Mouse (Mus musculus): ENCODE results near the gene Olfr1513. TPM values are rescaled to one million over a fixed set of nuclear protein-coding genes. Genes with fewer than 3 reads are reported as not detected.

Gene Olfr1513
- polyA plus RNA-seq, 1 experiment from 2014 or later = not detected

- H3K4me1 ChIP-seq (ENCODE audit: control insufficient read depth, insufficient read depth, low read length) = no peaks in the 10 kb centered on the region
Observed at GRCm38 (mm10) chr14:52331069-52331750, 25.0 kb downstream of the Olfr1513 start.

GRCm38 (mm10) chr14:52327910-52328812 is 28.0 kb downstream of the Olfr1513 start, which contains the start of gene Sall2:
TSS of gene Sall2 (minus strand) at chr14:52328762.
- Histone ChIP-seq H3K36me3 (ENCODE audit: control insufficient read depth, insufficient read depth, low read length) (no peaks in the 10 kb centered on the region), H3K4me3 (ENCODE audit: low read depth, low read length) (peak within 1 kb of the TSS; percentile 28), H3K27me3 (ENCODE audit: control insufficient read depth, insufficient read depth, low read length) (peaks cover 39% of the 10 kb centered on the region), H3K9me3 (ENCODE audit: control insufficient read depth, low read length) (no peaks in the 10 kb centered on the region), H3K9ac (ENCODE audit: low read length) (peak within 1 kb of the TSS; percentile 14; the same call in 1 of the 2 replicates), H3K4me2 (ENCODE audit: low read depth, severe bottlenecking) (peak within 1 kb of the TSS; percentile 64), H3K27ac (replicated peaks; ENCODE audit: low read depth, low read length) (no peak within 1 kb of the TSS), H3K4me1 (ENCODE audit: control insufficient read depth, insufficient read depth, low read length) (no peaks in the 10 kb centered on the region)
- ATAC-seq (ENCODE audit: insufficient number of reproducible peaks, low FRiP score, low TSS enrichment, low read depth) = peak; percentile 54; the same call in 1 of the 2 replicates
- DNase-seq (ENCODE audit: low spot score) = peak; percentile 45
- under 1% methylated on average over 26 of the region's 26 CpGs for WGBS

More at GRCm38 (mm10) chr14:52331069-52331750, 25.0 kb downstream of the Olfr1513 start:
- H3K9me3 ChIP-seq (ENCODE audit: control insufficient read depth, low read length) = no peaks in the 10 kb centered on the region
- H3K36me3 ChIP-seq (ENCODE audit: control insufficient read depth, insufficient read depth, low read length) = no peaks in the 10 kb centered on the region
- H3K27me3 ChIP-seq (ENCODE audit: control insufficient read depth, insufficient read depth, low read length) = peaks cover 34% of the 10 kb centered on the region
- WGBS = 33% methylated on average over 4 of the region's 4 CpGs
- H3K4me3 ChIP-seq (ENCODE audit: low read depth, low read length) = no peak overlapping the region
- DNase-seq (ENCODE audit: low spot score) = no peak
- H3K27ac ChIP-seq (replicated peaks; ENCODE audit: low read depth, low read length) = no peak overlapping the region
- no peak overlapping the region for H3K9ac ChIP-seq (ENCODE audit: low read length)
- ATAC-seq (ENCODE audit: insufficient number of reproducible peaks, low FRiP score, low TSS enrichment, low read depth) = no peak
- H3K4me2 ChIP-seq (ENCODE audit: low read depth, severe bottlenecking) = no peak overlapping the region

GRCm38 (mm10) chr14:52327375-52327901 is 28.8 kb downstream of the Olfr1513 start:
- WGBS = 3% methylated on average over 14 of the region's 14 CpGs
- Histone ChIP-seq H3K4me1 (ENCODE audit: control insufficient read depth, insufficient read depth, low read length) (no peaks in the 10 kb centered on the region), H3K4me2 (ENCODE audit: low read depth, severe bottlenecking) (peak overlapping the region; percentile 64), H3K4me3 (ENCODE audit: low read depth, low read length) (peak overlapping the region; percentile 28), H3K9me3 (ENCODE audit: control insufficient read depth, low read length) (no peaks in the 10 kb centered on the region), H3K9ac (ENCODE audit: low read length) (no peak overlapping the region), H3K27me3 (ENCODE audit: control insufficient read depth, insufficient read depth, low read length) (peaks cover 39% of the 10 kb centered on the region), H3K36me3 (ENCODE audit: control insufficient read depth, insufficient read depth, low read length) (no peaks in the 10 kb centered on the region), H3K27ac (replicated peaks; ENCODE audit: low read depth, low read length) (no peak overlapping the region)
- DNase-seq (ENCODE audit: low spot score) (peak; percentile 34), ATAC-seq (ENCODE audit: insufficient number of reproducible peaks, low FRiP score, low TSS enrichment, low read depth) (no peak)

- Histone ChIP-seq H3K4me2 (ENCODE audit: low read depth, severe bottlenecking) (no peak overlapping the region), H3K27me3 (ENCODE audit: control insufficient read depth, insufficient read depth, low read length) (peaks cover 37% of the 10 kb centered on the region)
Observed at GRCm38 (mm10) chr14:52325890-52326289, 30.3 kb downstream of the Olfr1513 start.

GRCm38 (mm10) chr14:52319361-52319760 is 36.8 kb downstream of the Olfr1513 start:
- no peak overlapping the region for H3K9ac ChIP-seq (ENCODE audit: low read length)
- peaks cover 3% of the 10 kb centered on the region; the same call in 1 of the 2 replicates for H3K36me3 ChIP-seq (ENCODE audit: control insufficient read depth, insufficient read depth, low read length)
- H3K27me3 ChIP-seq (ENCODE audit: control insufficient read depth, insufficient read depth, low read length) = no peaks in the 10 kb centered on the region
- H3K9me3 ChIP-seq (ENCODE audit: control insufficient read depth, low read length) = no peaks in the 10 kb centered on the region
- H3K27ac ChIP-seq (replicated peaks; ENCODE audit: low read depth, low read length) = no peak overlapping the region
- H3K4me1 ChIP-seq (ENCODE audit: control insufficient read depth, insufficient read depth, low read length) = peaks cover 9% of the 10 kb centered on the region
- 71% methylated on average over 6 of the region's 6 CpGs for WGBS
- no peak for ATAC-seq (ENCODE audit: insufficient number of reproducible peaks, low FRiP score, low TSS enrichment, low read depth)
- no peak overlapping the region for H3K4me2 ChIP-seq (ENCODE audit: low read depth, severe bottlenecking)
- H3K4me3 ChIP-seq (ENCODE audit: low read depth, low read length) = no peak overlapping the region
- DNase-seq (ENCODE audit: low spot score) = no peak

More at GRCm38 (mm10) chr14:52325890-52326289, 30.3 kb downstream of the Olfr1513 start:
- no peaks in the 10 kb centered on the region for H3K9me3 ChIP-seq (ENCODE audit: control insufficient read depth, low read length)
- H3K36me3 ChIP-seq (ENCODE audit: control insufficient read depth, insufficient read depth, low read length) = no peaks in the 10 kb centered on the region
- DNase-seq (ENCODE audit: low spot score) (no peak), ATAC-seq (ENCODE audit: insufficient number of reproducible peaks, low FRiP score, low TSS enrichment, low read depth) (no peak)
- H3K27ac ChIP-seq (replicated peaks; ENCODE audit: low read depth, low read length) = no peak overlapping the region
- WGBS = 16% methylated on average over 4 of the region's 4 CpGs
- H3K4me1 ChIP-seq (ENCODE audit: control insufficient read depth, insufficient read depth, low read length) = no peaks in the 10 kb centered on the region
- H3K9ac ChIP-seq (ENCODE audit: low read length) = no peak overlapping the region
- H3K4me3 ChIP-seq (ENCODE audit: low read depth, low read length) = no peak overlapping the region

GRCm38 (mm10) chr14:52316441-52317225 is 39.6 kb downstream of the Olfr1513 start:
- peak overlapping the region; percentile 94 for H3K9ac ChIP-seq (ENCODE audit: low read length)
- peaks cover 6% of the 10 kb centered on the region; the same call in 1 of the 2 replicates for H3K9me3 ChIP-seq (ENCODE audit: control insufficient read depth, low read length)
- 9% methylated on average over 16 of the region's 16 CpGs for WGBS
- H3K36me3 ChIP-seq (ENCODE audit: control insufficient read depth, insufficient read depth, low read length) = peaks cover 22% of the 10 kb centered on the region
- ATAC-seq (ENCODE audit: insufficient number of reproducible peaks, low FRiP score, low TSS enrichment, low read depth) = peak; percentile 76
- H3K27me3 ChIP-seq (ENCODE audit: control insufficient read depth, insufficient read depth, low read length) = no peaks in the 10 kb centered on the region
- DNase-seq (ENCODE audit: low spot score) = peak; percentile 66
- H3K4me3 ChIP-seq (ENCODE audit: low read depth, low read length) = peak overlapping the region; percentile 77
- H3K4me1 ChIP-seq (ENCODE audit: control insufficient read depth, insufficient read depth, low read length) = peaks cover 9% of the 10 kb centered on the region
- no peak overlapping the region for H3K27ac ChIP-seq (replicated peaks; ENCODE audit: low read depth, low read length)
- peak overlapping the region; percentile 89 for H3K4me2 ChIP-seq (ENCODE audit: low read depth, severe bottlenecking)

GRCm38 (mm10) chr14:52315792-52316440 is 40.3 kb downstream of the Olfr1513 start:
- DNase-seq (ENCODE audit: low spot score) (peak; percentile 82), ATAC-seq (ENCODE audit: insufficient number of reproducible peaks, low FRiP score, low TSS enrichment, low read depth) (peak; percentile 82)
- no peaks in the 10 kb centered on the region for H3K27me3 ChIP-seq (ENCODE audit: control insufficient read depth, insufficient read depth, low read length)
- H3K27ac ChIP-seq (replicated peaks; ENCODE audit: low read depth, low read length) = peak overlapping the region; percentile 89
- peaks cover 22% of the 10 kb centered on the region for H3K36me3 ChIP-seq (ENCODE audit: control insufficient read depth, insufficient read depth, low read length)
- under 1% methylated on average over 27 of the region's 41 CpGs for WGBS
- H3K4me3 ChIP-seq (ENCODE audit: low read depth, low read length) = peak overlapping the region; percentile 77
- peaks cover 6% of the 10 kb centered on the region; the same call in 1 of the 2 replicates for H3K9me3 ChIP-seq (ENCODE audit: control insufficient read depth, low read length)
- H3K4me2 ChIP-seq (ENCODE audit: low read depth, severe bottlenecking) = peak overlapping the region; percentile 89
- H3K4me1 ChIP-seq (ENCODE audit: control insufficient read depth, insufficient read depth, low read length) = peaks cover 9% of the 10 kb centered on the region
- H3K9ac ChIP-seq (ENCODE audit: low read length) = peak overlapping the region; percentile 94
